12 mouse cellular contexts compared by ENCODE assay signal in genomic region chr3:134654051-134654450, GRCm38 (mm10).
A peak's percentile ranks its signal among the peaks of the same experiment; 100 is the strongest.
DNase-seq lines count a peak whose midpoint lies in the region; ATAC-seq and TF ChIP-seq lines count a peak whose summit lies in the region.
"Had no signal": no experiment of that assay in that cellular context is flagged by ENCODE, and none has a peak within 500 bp of the region (broad histone marks: within the 10 kb centered on the region; RNA-seq: fewer than 3 reads in every experiment).

No protein-coding gene starts in this region.

- no peaks in the 10 kb centered on the region for H3K27me3 ChIP-seq in hindbrain, embryonic 11.5 days (ENCODE audit: control insufficient read depth, insufficient read depth, low read length)
- no peaks in the 10 kb centered on the region for H3K27me3 ChIP-seq in hindbrain, embryonic 10.5 days (ENCODE audit: insufficient read depth, poor library complexity, severe bottlenecking)
- H3K27me3 ChIP-seq in CH12.LX (replicated peaks), result no peaks in the 10 kb centered on the region
- no peaks in the 10 kb centered on the region for H3K27me3 ChIP-seq in forebrain, embryonic 14.5 days (replicated peaks; ENCODE audit: control insufficient read depth, insufficient read depth, low read length)
- H3K27me3 ChIP-seq: heart, embryonic 13.5 days; lung, embryonic 15.5 days had no signal

- H3K36me3 ChIP-seq in hindbrain, embryonic 11.5 days (ENCODE audit: control insufficient read depth, insufficient read depth, low read length), result no peaks in the 10 kb centered on the region
- H3K36me3 ChIP-seq in hindbrain, embryonic 10.5 days, result no peaks in the 10 kb centered on the region
- H3K36me3 ChIP-seq in CH12.LX (replicated peaks in 1 of 2; ENCODE audit: control insufficient read depth in 1 of 2, insufficient read depth in 1 of 2, low read length in 1 of 2), result no peaks in the 10 kb centered on the region
- H3K36me3 ChIP-seq in forebrain, embryonic 14.5 days (ENCODE audit: control insufficient read depth, insufficient read depth, low read length), result no peaks in the 10 kb centered on the region
- H3K36me3 ChIP-seq: G1E; heart, embryonic 13.5 days; lung, embryonic 15.5 days had no signal

- peak in 1 of 2 experiments; percentile 71; a peak in 2 of 4 replicates for TF ChIP-seq CTCF in CH12.LX (conservative IDR thresholded peaks at IDR 0.05 in 1 of 2, IDR thresholded peaks at IDR 0.05 in 1 of 2; ENCODE audit: low read depth in 2 of 2, low read length in 2 of 2)

- peak; percentile 75 for TF ChIP-seq RAD21 in CH12.LX (IDR thresholded peaks at IDR 0.05; ENCODE audit: low read depth, low read length)

- 45% methylated on average over 4 of the region's 4 CpGs for WGBS in hindbrain, embryonic 11.5 days
- WGBS in hindbrain, embryonic 10.5 days, result 47% methylated on average over 4 of the region's 4 CpGs
- 37% methylated on average over 4 of the region's 4 CpGs for WGBS in forebrain, embryonic 14.5 days

- no peaks in the 10 kb centered on the region for H3K79me2 ChIP-seq in CH12.LX (replicated peaks; ENCODE audit: control insufficient read depth, extremely low read depth, insufficient read depth, poor library complexity, severe bottlenecking)

- no peak overlapping the region for H3K27ac ChIP-seq in hindbrain, embryonic 11.5 days (ENCODE audit: low read depth, low read length)
- no peak overlapping the region for H3K27ac ChIP-seq in hindbrain, embryonic 10.5 days
- no peak overlapping the region for H3K27ac ChIP-seq in CH12.LX (ENCODE audit: insufficient read depth, low read depth)
- no peak overlapping the region for H3K27ac ChIP-seq in forebrain, embryonic 14.5 days (ENCODE audit: low read depth, low read length)
- H3K27ac ChIP-seq: heart, embryonic 13.5 days; lung, embryonic 15.5 days had no signal

- no peak for TF ChIP-seq EP300 in CH12.LX (IDR thresholded peaks at IDR 0.05; ENCODE audit: low read length)

- H3K4me2 ChIP-seq in hindbrain, embryonic 11.5 days (replicated peaks; ENCODE audit: low read depth, low read length), result no peak overlapping the region
- no peak overlapping the region for H3K4me2 ChIP-seq in CH12.LX (ENCODE audit: insufficient read depth, low read depth, poor library complexity, severe bottlenecking)
- H3K4me2 ChIP-seq in forebrain, embryonic 14.5 days (ENCODE audit: low read length), result no peak overlapping the region
- H3K4me2 ChIP-seq: heart, embryonic 13.5 days; lung, embryonic 15.5 days had no signal

- dilution Hi-C loops in CH12.LX (cut with MboI; ENCODE audit: extremely low pct_ligation_motif_present, extremely low pct_unique_long_range_greater_than_20kb, low sequenced_read_pairs), result no loop called here

- in situ Hi-C loops in CH12.LX (cut with MboI; ENCODE audit: low pct_ligation_motif_present, low pct_unique_long_range_greater_than_20kb, low sequenced_read_pairs), result loop anchor here (5.0 kb wide), 1 partner anchor 553 kb away; no protein-coding TSS in a partner anchor

- H3K4me3 ChIP-seq in hindbrain, embryonic 11.5 days (ENCODE audit: low read depth, low read length), result no peak overlapping the region
- H3K4me3 ChIP-seq in hindbrain, embryonic 10.5 days, result no peak overlapping the region
- H3K4me3 ChIP-seq in CH12.LX (replicated peaks in 1 of 3; ENCODE audit: low read depth in 2 of 3, low read length in 2 of 3, poor library complexity in 1 of 3), result no peak overlapping the region
- H3K4me3 ChIP-seq in forebrain, embryonic 14.5 days (ENCODE audit: low read depth, low read length), result no peak overlapping the region
- H3K4me3 ChIP-seq: heart, embryonic 13.5 days; lung, embryonic 15.5 days had no signal

- DNase-seq in hindbrain, embryonic 11.5 days (ENCODE audit: low spot score), result peak; percentile 32
- DNase-seq in hindbrain, embryonic 10.5 days (ENCODE audit: low spot score), result no peak
- peak; percentile 27 for DNase-seq in CH12.LX (ENCODE audit: extremely low read depth)
- peak; percentile 76 for DNase-seq in forebrain, embryonic 14.5 days (ENCODE audit: low spot score)
- peak; percentile 23 for DNase-seq in mesoderm, embryonic 11.5 days (ENCODE audit: low read depth, low spot score)
- no peak for DNase-seq in ovary, postnatal 14 days (ENCODE audit: low spot score)
- DNase-seq in gastrocnemius, postnatal 4 days (ENCODE audit: low spot score in 2 of 2), result no peak
- no peak for DNase-seq in urinary bladder, adult 2 months (ENCODE audit: low spot score)
- DNase-seq: cerebellum, postnatal 36 days had no signal

- H3K9ac ChIP-seq in hindbrain, embryonic 11.5 days (ENCODE audit: low read depth, low read length), result no peak overlapping the region
- no peak overlapping the region for H3K9ac ChIP-seq in CH12.LX (ENCODE audit: insufficient read depth, low read depth)
- no peak overlapping the region for H3K9ac ChIP-seq in forebrain, embryonic 14.5 days (ENCODE audit: low read length)
- H3K9ac ChIP-seq: heart, embryonic 13.5 days; lung, embryonic 15.5 days had no signal

- 0 out of 2 replicates have a peak, but pooled peaks have one; percentile 55 for ATAC-seq in hindbrain, embryonic 11.5 days (ENCODE audit: low FRiP score)
- ATAC-seq in forebrain, embryonic 14.5 days, result peak; percentile 69; the same call in 1 of the 2 replicates

- no peak for TF ChIP-seq POLR2A in CH12.LX (IDR thresholded peaks at IDR 0.05; ENCODE audit: low read depth, low read length)

- H3K4me1 ChIP-seq in hindbrain, embryonic 11.5 days (replicated peaks; ENCODE audit: control insufficient read depth, insufficient read depth, low read length), result no peaks in the 10 kb centered on the region
- no peaks in the 10 kb centered on the region for H3K4me1 ChIP-seq in hindbrain, embryonic 10.5 days (replicated peaks)
- peaks cover 0 to 3% of the 10 kb centered on the region in 2 experiments; a peak in 1 of 4 replicates for H3K4me1 ChIP-seq in CH12.LX (ENCODE audit: control insufficient read depth in 1 of 2, insufficient read depth in 2 of 2)
- no peaks in the 10 kb centered on the region for H3K4me1 ChIP-seq in forebrain, embryonic 14.5 days (ENCODE audit: control insufficient read depth, insufficient read depth, low read length)
- H3K4me1 ChIP-seq: heart, embryonic 13.5 days; lung, embryonic 15.5 days had no signal

- H3K9me3 ChIP-seq in hindbrain, embryonic 11.5 days (ENCODE audit: control insufficient read depth, low read length), result no peaks in the 10 kb centered on the region
- H3K9me3 ChIP-seq in hindbrain, embryonic 10.5 days, result no peaks in the 10 kb centered on the region
- no peaks in the 10 kb centered on the region for H3K9me3 ChIP-seq in CH12.LX (replicated peaks; ENCODE audit: low read length)
- no peaks in the 10 kb centered on the region for H3K9me3 ChIP-seq in forebrain, embryonic 14.5 days (replicated peaks; ENCODE audit: control insufficient read depth, low read length)
- H3K9me3 ChIP-seq: G1E; heart, embryonic 13.5 days; lung, embryonic 15.5 days had no signal

TF ChIP-seq in CH12.LX, 34 proteins besides CTCF, POLR2A, EP300 and RAD21:
- TF ChIP-seq UBTF (IDR thresholded peaks at IDR 0.05; ENCODE audit: low read depth, low read length) (no peak), JUND (conservative IDR thresholded peaks at IDR 0.05; ENCODE audit: low read depth, low read length) (no peak), SMC3 (IDR thresholded peaks at IDR 0.05; ENCODE audit: low read depth, low read length) (peak; percentile 61), USF2 (conservative IDR thresholded peaks at IDR 0.05; ENCODE audit: low read depth, low read length) (no peak)
TF ChIP-seq in CH12.LX: peak in this region for 1.

Comparison
In these comparisons a context has a peak if more than half of its experiments do, and no peak if none do; other contexts are left out.
1. DNase-seq: peak in hindbrain, embryonic 11.5 days (single experiment), CH12.LX (single experiment), forebrain, embryonic 14.5 days (single experiment) and mesoderm, embryonic 11.5 days (single experiment); none in hindbrain, embryonic 10.5 days (single experiment), ovary, postnatal 14 days (single experiment), gastrocnemius, postnatal 4 days (0 of 2) and urinary bladder, adult 2 months (single experiment).